Mouse (Mus musculus): ENCODE measurements around the gene Ifna11.
A peak's percentile ranks its signal among the peaks of the same experiment; 100 is the strongest.
"Not testable (repeated sequence)": the region's sequence is repeated elsewhere in the genome, so short reads cannot be mapped to it uniquely, and the experiment has no call there.

The Ifna11 gene

DNA sequence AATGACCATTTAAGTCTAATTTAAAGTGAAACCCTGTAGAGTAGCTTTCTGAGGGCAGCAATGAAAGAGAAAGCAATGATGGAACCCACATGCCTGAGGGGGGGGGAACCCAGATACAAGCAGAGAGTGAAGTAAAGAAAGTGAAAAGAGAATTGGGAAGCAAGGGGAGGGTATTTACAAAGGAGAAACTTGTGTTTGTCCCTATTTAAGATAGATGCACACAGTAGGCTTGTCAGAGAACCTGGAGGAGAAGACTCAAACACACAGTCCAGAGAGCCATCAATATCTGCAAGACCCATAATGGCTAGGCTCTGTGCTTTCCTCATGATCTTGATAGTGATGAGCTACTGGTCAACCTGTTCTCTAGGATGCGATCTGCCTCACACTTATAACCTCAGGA lies at the start of gene Ifna11:
TSS of gene Ifna11 (plus strand) at position 301 of the 400 bp plus-strand sequence.
- DNase-seq (ENCODE audit: low read depth in 1 of 2, low spot score in 2 of 2) = no peak

DNA sequence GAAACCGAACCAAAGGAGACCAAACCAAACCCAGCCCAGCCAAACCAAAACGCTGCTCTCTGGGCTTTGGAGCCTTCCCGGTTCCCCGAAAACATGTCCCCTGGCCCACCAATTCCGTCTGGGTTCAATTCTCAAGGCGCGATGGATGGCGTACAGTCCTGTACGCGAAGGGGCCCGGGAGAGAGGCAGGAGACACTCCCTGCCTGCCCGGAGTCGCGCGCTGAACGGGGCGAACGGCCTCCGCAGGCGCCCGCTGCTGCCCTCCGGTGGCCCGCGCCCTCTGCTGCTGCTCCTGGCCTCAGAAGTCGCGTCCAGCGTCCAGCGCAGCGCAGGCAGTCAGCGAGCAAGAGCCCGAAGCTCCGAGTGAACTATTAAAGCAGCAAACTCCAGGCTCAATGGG lies 46.2 kb upstream of the Ifna11 start, which contains the start of gene Gm13290:
TSS of gene Gm13290 (plus strand) at position 301 of the 400 bp plus-strand sequence.
- DNase-seq (ENCODE audit: low read depth in 1 of 2, low spot score in 2 of 2) = not testable (repeated sequence)

DNA sequence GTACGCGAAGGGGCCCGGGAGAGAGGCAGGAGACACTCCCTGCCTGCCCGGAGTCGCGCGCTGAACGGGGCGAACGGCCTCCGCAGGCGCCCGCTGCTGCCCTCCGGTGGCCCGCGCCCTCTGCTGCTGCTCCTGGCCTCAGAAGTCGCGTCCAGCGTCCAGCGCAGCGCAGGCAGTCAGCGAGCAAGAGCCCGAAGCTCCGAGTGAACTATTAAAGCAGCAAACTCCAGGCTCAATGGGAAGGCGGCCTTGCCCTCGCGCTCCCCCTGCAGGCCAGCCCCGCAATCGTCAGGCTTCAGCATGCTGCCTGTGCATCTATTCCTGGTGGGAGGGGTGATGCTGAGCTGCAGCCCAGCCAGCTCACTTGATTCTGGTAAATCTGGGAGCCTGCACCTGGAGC lies 43.1 kb upstream of the Ifna11 start, which contains the start of gene Gm13289:
TSS of gene Gm13289 (plus strand) at position 301 of the 400 bp plus-strand sequence.
- DNase-seq (ENCODE audit: low read depth in 1 of 2, low spot score in 2 of 2) = not testable (repeated sequence)

DNA sequence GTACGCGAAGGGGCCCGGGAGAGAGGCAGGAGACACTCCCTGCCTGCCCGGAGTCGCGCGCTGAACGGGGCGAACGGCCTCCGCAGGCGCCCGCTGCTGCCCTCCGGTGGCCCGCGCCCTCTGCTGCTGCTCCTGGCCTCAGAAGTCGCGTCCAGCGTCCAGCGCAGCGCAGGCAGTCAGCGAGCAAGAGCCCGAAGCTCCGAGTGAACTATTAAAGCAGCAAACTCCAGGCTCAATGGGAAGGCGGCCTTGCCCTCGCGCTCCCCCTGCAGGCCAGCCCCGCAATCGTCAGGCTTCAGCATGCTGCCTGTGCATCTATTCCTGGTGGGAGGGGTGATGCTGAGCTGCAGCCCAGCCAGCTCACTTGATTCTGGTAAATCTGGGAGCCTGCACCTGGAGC lies 40.2 kb upstream of the Ifna11 start, which contains the start of gene Gm13272:
TSS of gene Gm13272 (plus strand) at position 301 of the 400 bp plus-strand sequence.
- not testable (repeated sequence) for DNase-seq (ENCODE audit: low read depth in 1 of 2, low spot score in 2 of 2)

DNA sequence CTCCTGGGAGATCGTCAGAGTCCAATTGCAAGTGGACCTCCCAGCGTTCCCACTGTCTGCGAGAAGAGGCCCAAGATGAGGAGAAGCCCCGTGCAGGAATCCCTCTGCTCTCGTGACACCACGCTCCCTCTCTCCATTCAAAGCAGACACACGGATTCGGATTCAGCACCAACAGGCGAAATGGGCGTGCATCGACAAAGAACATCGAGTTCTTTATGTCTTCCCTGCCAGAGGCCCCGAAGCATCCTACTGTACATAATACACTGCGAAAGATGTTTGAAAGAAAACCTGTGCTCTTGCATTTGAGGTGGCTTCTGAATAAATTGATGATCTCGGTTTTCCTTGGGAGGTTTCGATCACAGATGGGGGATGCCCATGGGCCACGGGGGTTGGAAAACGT lies 39.4 kb upstream of the Ifna11 start:
- DNase-seq (ENCODE audit: low read depth in 1 of 2, low spot score in 2 of 2) = not testable (repeated sequence)

DNA sequence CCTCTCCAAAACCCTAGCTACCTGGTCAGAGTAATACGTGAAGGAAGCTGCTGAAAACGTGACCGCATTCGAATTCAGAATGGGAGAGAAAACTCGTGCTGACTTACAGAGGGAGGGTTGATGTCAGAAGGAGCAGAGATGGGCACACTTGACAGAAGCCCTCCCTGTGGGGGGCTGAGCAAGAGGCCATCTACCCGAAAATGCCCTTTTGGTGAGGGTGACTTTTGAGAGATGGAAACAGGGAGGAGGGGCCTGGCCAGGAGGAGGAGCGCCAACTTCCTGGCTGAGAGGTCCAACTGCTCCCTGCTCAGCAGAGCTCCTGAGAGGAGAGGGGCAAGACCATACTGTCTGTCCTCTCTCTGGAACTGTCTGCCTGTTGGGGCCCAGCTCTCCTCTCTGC lies 37.9 kb upstream of the Ifna11 start, which contains the start of gene Ifnz:
TSS of gene Ifnz (plus strand) at position 301 of the 400 bp plus-strand sequence.
- not testable (repeated sequence) for DNase-seq (ENCODE audit: low read depth in 1 of 2, low spot score in 2 of 2)

DNA sequence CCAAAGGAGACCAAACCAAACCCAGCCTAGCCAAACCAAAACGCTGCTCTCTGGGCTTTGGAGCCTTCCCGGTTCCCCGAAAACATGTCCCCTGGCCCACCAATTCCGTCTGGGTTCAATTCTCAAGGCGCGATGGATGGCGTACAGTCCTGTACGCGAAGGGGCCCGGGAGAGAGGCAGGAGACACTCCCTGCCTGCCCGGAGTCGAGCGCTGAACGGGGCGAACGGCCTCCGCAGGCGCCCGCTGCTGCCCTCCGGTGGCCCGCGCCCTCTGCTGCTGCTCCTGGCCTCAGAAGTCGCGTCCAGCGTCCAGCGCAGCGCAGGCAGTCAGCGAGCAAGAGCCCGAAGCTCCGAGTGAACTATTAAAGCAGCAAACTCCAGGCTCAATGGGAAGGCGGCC lies 37.4 kb upstream of the Ifna11 start:
- DNase-seq (ENCODE audit: low read depth in 1 of 2, low spot score in 2 of 2) = peak in 1 of 2 experiments; percentile 4

DNA sequence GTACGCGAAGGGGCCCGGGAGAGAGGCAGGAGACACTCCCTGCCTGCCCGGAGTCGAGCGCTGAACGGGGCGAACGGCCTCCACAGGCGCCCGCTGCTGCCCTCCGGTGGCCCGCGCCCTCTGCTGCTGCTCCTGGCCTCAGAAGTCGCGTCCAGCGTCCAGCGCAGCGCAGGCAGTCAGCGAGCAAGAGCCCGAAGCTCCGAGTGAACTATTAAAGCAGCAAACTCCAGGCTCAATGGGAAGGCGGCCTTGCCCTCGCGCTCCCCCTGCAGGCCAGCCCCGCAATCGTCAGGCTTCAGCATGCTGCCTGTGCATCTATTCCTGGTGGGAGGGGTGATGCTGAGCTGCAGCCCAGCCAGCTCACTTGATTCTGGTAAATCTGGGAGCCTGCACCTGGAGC lies 34.4 kb upstream of the Ifna11 start, which contains the start of gene Gm13276:
TSS of gene Gm13276 (plus strand) at position 301 of the 400 bp plus-strand sequence.
- not testable (repeated sequence) for DNase-seq (ENCODE audit: low read depth in 1 of 2, low spot score in 2 of 2)

DNA sequence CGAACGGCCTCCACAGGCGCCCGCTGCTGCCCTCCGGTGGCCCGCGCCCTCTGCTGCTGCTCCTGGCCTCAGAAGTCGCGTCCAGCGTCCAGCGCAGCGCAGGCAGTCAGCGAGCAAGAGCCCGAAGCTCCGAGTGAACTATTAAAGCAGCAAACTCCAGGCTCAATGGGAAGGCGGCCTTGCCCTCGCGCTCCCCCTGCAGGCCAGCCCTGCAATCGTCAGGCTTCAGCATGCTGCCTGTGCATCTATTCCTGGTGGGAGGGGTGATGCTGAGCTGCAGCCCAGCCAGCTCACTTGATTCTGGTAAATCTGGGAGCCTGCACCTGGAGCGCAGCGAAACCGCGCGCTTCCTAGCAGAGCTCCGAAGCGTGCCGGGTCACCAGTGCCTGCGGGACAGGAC lies 31.4 kb upstream of the Ifna11 start, which contains the start of gene Gm13277:
TSS of gene Gm13277 (plus strand) at position 231 of the 400 bp plus-strand sequence.
- DNase-seq (ENCODE audit: low read depth in 1 of 2, low spot score in 2 of 2) = peak in 1 of 2 experiments; percentile 58

DNA sequence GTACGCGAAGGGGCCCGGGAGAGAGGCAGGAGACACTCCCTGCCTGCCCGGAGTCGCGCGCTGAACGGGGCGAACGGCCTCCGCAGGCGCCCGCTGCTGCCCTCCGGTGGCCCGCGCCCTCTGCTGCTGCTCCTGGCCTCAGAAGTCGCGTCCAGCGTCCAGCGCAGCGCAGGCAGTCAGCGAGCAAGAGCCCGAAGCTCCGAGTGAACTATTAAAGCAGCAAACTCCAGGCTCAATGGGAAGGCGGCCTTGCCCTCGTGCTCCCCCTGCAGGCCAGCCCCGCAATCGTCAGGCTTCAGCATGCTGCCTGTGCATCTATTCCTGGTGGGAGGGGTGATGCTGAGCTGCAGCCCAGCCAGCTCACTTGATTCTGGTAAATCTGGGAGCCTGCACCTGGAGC lies 28.5 kb upstream of the Ifna11 start, which contains the start of gene Gm13278:
TSS of gene Gm13278 (plus strand) at position 301 of the 400 bp plus-strand sequence.
- DNase-seq (ENCODE audit: low read depth in 1 of 2, low spot score in 2 of 2) = not testable (repeated sequence)

DNA sequence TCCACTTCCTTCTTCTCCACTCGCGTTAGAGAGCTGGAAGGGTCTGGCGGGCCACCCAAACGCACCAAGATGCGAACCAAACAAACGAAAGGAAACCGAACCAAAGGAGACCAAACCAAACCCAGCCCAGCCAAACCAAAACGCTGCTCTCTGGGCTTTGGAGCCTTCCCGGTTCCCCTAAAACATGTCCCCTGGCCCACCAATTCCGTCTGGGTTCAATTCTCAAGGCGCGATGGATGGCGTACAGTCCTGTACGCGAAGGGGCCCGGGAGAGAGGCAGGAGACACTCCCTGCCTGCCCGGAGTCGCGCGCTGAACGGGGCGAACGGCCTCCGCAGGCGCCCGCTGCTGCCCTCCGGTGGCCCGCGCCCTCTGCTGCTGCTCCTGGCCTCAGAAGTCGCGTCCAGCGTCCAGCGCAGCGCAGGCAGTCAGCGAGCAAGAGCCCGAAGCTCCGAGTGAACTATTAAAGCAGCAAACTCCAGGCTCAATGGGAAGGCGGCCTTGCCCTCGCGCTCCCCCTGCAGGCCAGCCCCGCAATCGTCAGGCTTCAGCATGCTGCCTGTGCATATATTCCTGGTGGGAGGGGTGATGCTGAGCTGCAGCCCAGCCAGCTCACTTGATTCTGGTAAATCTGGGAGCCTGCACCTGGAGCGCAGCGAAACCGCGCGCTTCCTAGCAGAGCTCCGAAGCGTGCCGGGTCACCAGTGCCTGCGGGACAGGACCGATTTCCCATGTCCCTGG lies 25.7 kb upstream of the Ifna11 start, which contains the start of gene Gm13275:
TSS of gene Gm13275 (plus strand) at position 552 of the 740 bp plus-strand sequence.
- peak; percentile 61 to 85 for DNase-seq (ENCODE audit: low read depth in 1 of 2, low spot score in 2 of 2)

DNA sequence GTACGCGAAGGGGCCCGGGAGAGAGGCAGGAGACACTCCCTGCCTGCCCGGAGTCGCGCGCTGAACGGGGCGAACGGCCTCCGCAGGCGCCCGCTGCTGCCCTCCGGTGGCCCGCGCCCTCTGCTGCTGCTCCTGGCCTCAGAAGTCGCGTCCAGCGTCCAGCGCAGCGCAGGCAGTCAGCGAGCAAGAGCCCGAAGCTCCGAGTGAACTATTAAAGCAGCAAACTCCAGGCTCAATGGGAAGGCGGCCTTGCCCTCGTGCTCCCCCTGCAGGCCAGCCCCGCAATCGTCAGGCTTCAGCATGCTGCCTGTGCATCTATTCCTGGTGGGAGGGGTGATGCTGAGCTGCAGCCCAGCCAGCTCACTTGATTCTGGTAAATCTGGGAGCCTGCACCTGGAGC lies 22.7 kb upstream of the Ifna11 start, which contains the start of gene Gm13279:
TSS of gene Gm13279 (plus strand) at position 301 of the 400 bp plus-strand sequence.
- DNase-seq (ENCODE audit: low read depth in 1 of 2, low spot score in 2 of 2) = not testable (repeated sequence)

DNA sequence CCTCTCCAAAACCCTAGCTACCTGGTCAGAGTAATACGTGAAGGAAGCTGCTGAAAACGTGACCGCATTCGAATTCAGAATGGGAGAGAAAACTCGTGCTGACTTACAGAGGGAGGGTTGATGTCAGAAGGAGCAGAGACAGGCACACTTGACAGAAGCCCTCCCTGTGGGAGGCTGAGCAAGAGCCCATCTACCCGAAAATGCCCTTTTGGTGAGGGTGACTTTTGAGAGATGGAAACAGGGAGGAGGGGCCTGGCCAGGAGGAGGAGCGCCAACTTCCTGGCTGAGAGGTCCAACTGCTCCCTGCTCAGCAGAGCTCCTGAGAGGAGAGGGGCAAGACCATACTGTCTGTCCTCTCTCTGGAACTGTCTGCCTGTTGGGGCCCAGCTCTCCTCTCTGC lies 20.4 kb upstream of the Ifna11 start, which contains the start of gene Gm13285:
TSS of gene Gm13285 (plus strand) at position 301 of the 400 bp plus-strand sequence.
- not testable (repeated sequence) for DNase-seq (ENCODE audit: low read depth in 1 of 2, low spot score in 2 of 2)

DNA sequence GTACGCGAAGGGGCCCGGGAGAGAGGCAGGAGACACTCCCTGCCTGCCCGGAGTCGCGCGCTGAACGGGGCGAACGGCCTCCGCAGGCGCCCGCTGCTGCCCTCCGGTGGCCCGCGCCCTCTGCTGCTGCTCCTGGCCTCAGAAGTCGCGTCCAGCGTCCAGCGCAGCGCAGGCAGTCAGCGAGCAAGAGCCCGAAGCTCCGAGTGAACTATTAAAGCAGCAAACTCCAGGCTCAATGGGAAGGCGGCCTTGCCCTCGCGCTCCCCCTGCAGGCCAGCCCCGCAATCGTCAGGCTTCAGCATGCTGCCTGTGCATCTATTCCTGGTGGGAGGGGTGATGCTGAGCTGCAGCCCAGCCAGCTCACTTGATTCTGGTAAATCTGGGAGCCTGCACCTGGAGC lies 16.8 kb upstream of the Ifna11 start, which contains the start of gene Gm13287:
TSS of gene Gm13287 (plus strand) at position 301 of the 400 bp plus-strand sequence.
- not testable (repeated sequence) for DNase-seq (ENCODE audit: low read depth in 1 of 2, low spot score in 2 of 2)

DNA sequence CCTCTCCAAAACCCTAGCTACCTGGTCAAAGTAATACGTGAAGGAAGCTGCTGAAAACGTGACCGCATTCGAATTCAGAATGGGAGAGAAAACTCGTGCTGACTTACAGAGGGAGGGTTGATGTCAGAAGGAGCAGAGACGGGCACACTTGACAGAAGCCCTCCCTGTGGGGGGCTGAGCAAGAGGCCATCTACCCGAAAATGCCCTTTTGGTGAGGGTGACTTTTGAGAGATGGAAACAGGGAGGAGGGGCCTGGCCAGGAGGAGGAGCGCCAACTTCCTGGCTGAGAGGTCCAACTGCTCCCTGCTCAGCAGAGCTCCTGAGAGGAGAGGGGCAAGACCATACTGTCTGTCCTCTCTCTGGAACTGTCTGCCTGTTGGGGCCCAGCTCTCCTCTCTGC lies 14.5 kb upstream of the Ifna11 start, which contains the start of gene Gm13288:
TSS of gene Gm13288 (plus strand) at position 301 of the 400 bp plus-strand sequence.
- not testable (repeated sequence) for DNase-seq (ENCODE audit: low read depth in 1 of 2, low spot score in 2 of 2)

DNA sequence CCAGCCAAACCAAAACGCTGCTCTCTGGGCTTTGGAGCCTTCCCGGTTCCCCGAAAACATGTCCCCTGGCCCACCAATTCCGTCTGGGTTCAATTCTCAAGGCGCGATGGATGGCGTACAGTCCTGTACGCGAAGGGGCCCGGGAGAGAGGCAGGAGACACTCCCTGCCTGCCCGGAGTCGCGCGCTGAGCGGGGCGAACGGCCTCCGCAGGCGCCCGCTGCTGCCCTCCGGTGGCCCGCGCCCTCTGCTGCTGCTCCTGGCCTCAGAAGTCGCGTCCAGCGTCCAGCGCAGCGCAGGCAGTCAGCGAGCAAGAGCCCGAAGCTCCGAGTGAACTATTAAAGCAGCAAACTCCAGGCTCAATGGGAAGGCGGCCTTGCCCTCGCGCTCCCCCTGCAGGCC lies 14.0 kb upstream of the Ifna11 start:
- peak in 1 of 2 experiments; percentile 2 for DNase-seq (ENCODE audit: low read depth in 1 of 2, low spot score in 2 of 2)

DNA sequence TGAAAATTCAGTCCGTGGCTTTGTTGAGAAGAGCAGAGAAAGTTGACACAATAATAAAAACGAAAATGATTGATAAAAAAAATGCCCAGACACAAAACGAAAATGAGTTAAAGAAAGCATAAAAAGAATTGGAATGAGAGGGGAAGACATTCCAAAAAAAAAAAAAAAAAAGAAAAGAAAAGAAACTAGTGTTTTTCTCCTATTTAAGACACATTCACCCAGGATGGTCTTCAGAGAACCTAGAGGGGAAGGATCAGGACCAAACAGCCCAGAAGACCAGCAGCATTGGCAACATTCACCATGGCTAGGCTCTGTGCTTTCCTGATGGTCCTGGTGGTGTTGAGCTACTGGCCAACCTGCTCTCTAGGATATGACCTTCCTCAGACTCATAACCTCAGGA lies 3.8 kb upstream of the Ifna11 start, which contains the start of gene Ifna7:
TSS of gene Ifna7 (plus strand) at position 301 of the 400 bp plus-strand sequence.
- no peak for DNase-seq (ENCODE audit: low read depth in 1 of 2, low spot score in 2 of 2)

DNA sequence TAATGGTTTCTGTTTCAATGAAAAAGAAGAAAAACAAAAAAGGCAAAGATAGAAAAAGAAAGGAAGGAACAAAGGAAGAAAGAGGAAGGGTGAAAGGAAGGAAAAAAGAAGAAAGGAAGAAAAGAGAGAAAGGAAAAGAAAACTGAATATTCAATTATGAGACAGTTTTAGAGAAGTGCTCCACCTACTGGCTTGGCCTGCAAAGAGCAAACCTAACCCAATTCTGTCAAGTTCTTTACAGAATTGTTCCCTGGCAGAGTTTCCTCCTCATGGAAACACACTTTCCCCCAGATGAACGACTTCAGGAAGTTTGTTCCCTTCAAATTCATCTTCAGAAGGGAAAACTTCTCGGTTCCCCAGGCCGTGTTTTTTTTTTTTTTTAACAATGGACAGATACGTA lies 3.2 kb downstream of the Ifna11 start:
- DNase-seq (ENCODE audit: low read depth in 1 of 2, low spot score in 2 of 2) = no peak

DNA sequence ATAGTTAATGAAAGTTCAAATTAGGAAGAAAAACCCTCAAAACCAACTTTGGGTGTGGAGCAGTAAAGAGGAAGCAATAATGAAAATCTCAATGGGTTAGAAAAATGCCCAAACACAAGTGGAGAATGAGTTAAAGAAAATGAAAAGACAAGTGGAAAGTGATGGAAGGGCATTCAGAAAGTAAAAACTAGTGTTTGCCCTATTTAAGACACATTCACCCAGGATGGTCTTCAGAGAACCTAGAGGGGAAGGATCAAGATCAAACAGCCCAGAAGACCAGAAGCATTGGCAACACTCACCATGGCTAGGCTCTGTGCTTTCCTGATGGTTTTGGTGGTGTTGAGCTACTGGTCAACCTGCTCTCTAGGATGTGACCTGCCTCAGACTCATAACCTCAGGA lies 7.4 kb downstream of the Ifna11 start, which contains the start of gene Ifna6:
TSS of gene Ifna6 (plus strand) at position 301 of the 400 bp plus-strand sequence.
- DNase-seq (ENCODE audit: low read depth in 1 of 2, low spot score in 2 of 2) = not testable (repeated sequence)

DNA sequence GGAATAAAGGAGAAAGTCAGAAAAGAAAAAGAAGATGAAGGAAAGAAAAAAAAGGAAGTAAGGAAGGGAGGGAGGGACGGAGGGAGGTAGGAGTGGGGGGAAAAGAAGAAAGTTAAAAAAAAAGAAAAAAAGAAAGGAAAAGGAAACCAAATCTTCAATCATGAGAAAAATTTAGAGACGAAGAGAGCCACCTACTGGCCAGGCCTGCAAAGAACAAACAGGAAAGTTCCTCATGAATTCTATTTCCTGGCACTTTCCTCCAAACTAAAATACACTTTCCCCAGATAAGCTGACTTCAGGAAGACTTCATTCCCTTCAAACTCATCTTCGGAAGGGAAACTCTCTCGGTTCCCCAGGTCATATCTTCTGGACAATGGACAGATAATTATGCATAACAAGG lies 10.8 kb downstream of the Ifna11 start:
- DNase-seq (ENCODE audit: low read depth in 1 of 2, low spot score in 2 of 2) = no peak

DNA sequence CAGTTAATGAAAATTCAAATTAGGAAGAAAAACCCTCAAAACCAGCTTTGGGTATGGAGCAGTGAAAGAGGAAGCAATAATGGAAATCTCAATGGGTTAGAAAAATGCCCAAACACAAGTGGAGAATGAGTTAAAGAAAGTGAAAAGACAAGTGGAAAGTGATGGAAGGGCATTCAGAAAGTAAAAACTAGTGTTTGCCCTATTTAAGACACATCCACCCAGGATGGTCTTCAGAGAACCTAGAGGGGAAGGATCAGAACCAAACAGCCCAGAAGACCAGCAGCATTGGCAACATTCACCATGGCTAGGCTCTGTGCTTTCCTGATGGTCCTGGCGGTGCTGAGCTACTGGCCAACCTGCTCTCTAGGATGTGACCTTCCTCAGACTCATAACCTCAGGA lies 15.5 kb downstream of the Ifna11 start, which contains the start of gene Ifna5:
TSS of gene Ifna5 (plus strand) at position 301 of the 400 bp plus-strand sequence.
- DNase-seq (ENCODE audit: low read depth in 1 of 2, low spot score in 2 of 2) = not testable (repeated sequence)

Data from monocyte, adult 2 months (primary cell).